Mouse (Mus musculus) lung, embryonic 14.5 days (tissue): ENCODE results near the gene Exoc6b. TPM values are rescaled to one million over a fixed set of nuclear protein-coding genes. Genes with fewer than 3 reads are reported as not detected.

ENCODE experiments used
- ATAC-seq: fragments of 200-750 bp; cut with Nextera tagmentation; 2 replicates; pipeline ENCODE4 v1.8.0; 2017; ENCODE audit warnings: mild to moderate bottlenecking, moderate TSS enrichment, moderate library complexity; ENCODE audit not compliant: insufficient read depth
- DNase-seq: peaks from one replicate; pipeline ENCODE4 v3.0.0-alpha.2; 2015
- H3K27ac ChIP-seq: fragments of 300-500 bp; sonication (generic); 2 replicates; pipeline ENCODE4 v1.5.1; 2014; ENCODE audit warnings: low read depth, mild to moderate bottlenecking, moderate library complexity
- H3K27me3 ChIP-seq: fragments of 300-500 bp; sonication (generic); 2 replicates; pipeline ENCODE4 v1.6.1; 2014; ENCODE audit warnings: low read length, control low read depth; ENCODE audit not compliant: insufficient read depth
- H3K36me3 ChIP-seq: fragments of 300-500 bp; sonication (generic); 2 replicates; pipeline ENCODE4 v1.6.1; 2014; ENCODE audit warnings: control low read depth; ENCODE audit not compliant: insufficient read depth
- H3K4me1 ChIP-seq: fragments of 300-500 bp; sonication (generic); 2 replicates; pipeline ENCODE4 v1.6.1; 2014; ENCODE audit warnings: antibody characterized with exemption, control low read depth; ENCODE audit not compliant: insufficient read depth
- H3K4me2 ChIP-seq: fragments of 300-500 bp; sonication (generic); 2 replicates; pipeline ENCODE4 v1.6.1; 2014; ENCODE audit warnings: mild to moderate bottlenecking
- H3K4me3 ChIP-seq: fragments of 300-500 bp; sonication (generic); 2 replicates; pipeline ENCODE4 v1.5.1; 2014; ENCODE audit warnings: low read depth, low read length
- H3K9ac ChIP-seq: fragments of 300-500 bp; sonication (generic); 2 replicates; pipeline ENCODE4 v1.6.1; 2014
- H3K9me3 ChIP-seq: fragments of 300-500 bp; sonication (generic); 2 replicates; pipeline ENCODE4 v1.6.1; 2016; ENCODE audit warnings: low read depth, low read length, control low read depth
- CTCF ChIP-seq: IDR thresholded peaks from 2 replicates; pipeline ENCODE4 v1.5.1; 2016; ENCODE audit warnings: antibody characterized with exemption, low read depth
- WGBS: fragments of 180-500 bp; shearing (Covaris S2); extraction: QIAGEN DNeasy Blood & Tissue Kit; methylation state at CpG from one replicate; pipeline ENCODE4 v1.1.7; 2014; 5-methylcytosine and 5-hydroxymethylcytosine counted together
- polyA plus RNA-seq: library from polyadenylated mRNA; unstranded; fragments of >200 nt; fragmentation: Nextera tagmentation; extraction: Ambion mirVana; gene quantifications from 2 replicates; pipeline ENCODE4 v1.2.1, GENCODE M21; 2014

Gene Exoc6b
- polyA plus RNA-seq, 1 experiment from 2014 or later, result 40.4 TPM

GRCm38 (mm10) chr6:84660982-84661381 is 408.3 kb downstream of the Exoc6b start:
- Histone ChIP-seq H3K4me1 (0 out of 2 replicates have a peak, but pooled peaks cover 3% of the 10 kb centered on the region), H3K4me3 (no peak overlapping the region), H3K27me3 (no peaks in the 10 kb centered on the region), H3K27ac (no peak overlapping the region), H3K36me3 (no peaks in the 10 kb centered on the region), H3K9me3 (no peaks in the 10 kb centered on the region), H3K4me2 (no peak overlapping the region), H3K9ac (no peak overlapping the region)
- TF ChIP-seq CTCF, result no peak
- DNase-seq (no peak), ATAC-seq (no peak)
- 83% methylated on average over 1 of the region's 1 CpGs for WGBS

GRCm38 (mm10) chr6:84657091-84657490 is 412.2 kb downstream of the Exoc6b start:
- Histone ChIP-seq H3K36me3 (no peaks in the 10 kb centered on the region), H3K27me3 (no peaks in the 10 kb centered on the region), H3K4me2 (no peak overlapping the region), H3K27ac (no peak overlapping the region), H3K9me3 (no peaks in the 10 kb centered on the region), H3K4me1 (0 out of 2 replicates have a peak, but pooled peaks cover 3% of the 10 kb centered on the region), H3K4me3 (no peak overlapping the region), H3K9ac (no peak overlapping the region)
- ATAC-seq (no peak), DNase-seq (peak; percentile 48)
- WGBS, result 45% methylated on average over 1 of the region's 1 CpGs
- no peak for TF ChIP-seq CTCF

GRCm38 (mm10) chr6:84656680-84657079 is 412.6 kb downstream of the Exoc6b start:
- ATAC-seq (no peak), DNase-seq (no peak)
- H3K9ac ChIP-seq, result no peak overlapping the region
- H3K4me1 ChIP-seq, result 0 out of 2 replicates have a peak, but pooled peaks cover 3% of the 10 kb centered on the region
- no peaks in the 10 kb centered on the region for H3K36me3 ChIP-seq
- H3K4me2 ChIP-seq, result no peak overlapping the region
- no peak overlapping the region for H3K27ac ChIP-seq
- TF ChIP-seq CTCF, result no peak
- no peak overlapping the region for H3K4me3 ChIP-seq
- no peaks in the 10 kb centered on the region for H3K9me3 ChIP-seq
- 34% methylated on average over 2 of the region's 2 CpGs for WGBS
- H3K27me3 ChIP-seq, result no peaks in the 10 kb centered on the region

- Histone ChIP-seq H3K4me2 (no peak overlapping the region), H3K9ac (no peak overlapping the region), H3K27me3 (no peaks in the 10 kb centered on the region), H3K4me3 (no peak overlapping the region), H3K27ac (no peak overlapping the region), H3K4me1 (no peaks in the 10 kb centered on the region), H3K9me3 (no peaks in the 10 kb centered on the region), H3K36me3 (no peaks in the 10 kb centered on the region)
- TF ChIP-seq CTCF, result no peak
- WGBS, result 70% methylated on average over 3 of the region's 3 CpGs
- no peak for DNase-seq
- no peak for ATAC-seq
These were observed 417.4 kb downstream of the Exoc6b start for GRCm38 (mm10) chr6:84651902-84652301.

GRCm38 (mm10) chr6:84647197-84647596 is 422.1 kb downstream of the Exoc6b start:
- no peaks in the 10 kb centered on the region for H3K27me3 ChIP-seq
- no peak overlapping the region for H3K9ac ChIP-seq
- no peak overlapping the region for H3K27ac ChIP-seq
- H3K4me1 ChIP-seq, result no peaks in the 10 kb centered on the region
- no peaks in the 10 kb centered on the region for H3K9me3 ChIP-seq
- H3K4me3 ChIP-seq, result no peak overlapping the region
- H3K36me3 ChIP-seq, result no peaks in the 10 kb centered on the region
- ATAC-seq, result no peak
- no peak for TF ChIP-seq CTCF
- no peak overlapping the region for H3K4me2 ChIP-seq
- DNase-seq, result no peak
- WGBS, result 34% methylated on average over 4 of the region's 4 CpGs

GRCm38 (mm10) chr6:84646696-84647095 is 422.6 kb downstream of the Exoc6b start:
- no peaks in the 10 kb centered on the region for H3K9me3 ChIP-seq
- H3K4me2 ChIP-seq, result no peak overlapping the region
- H3K4me1 ChIP-seq, result 0 out of 2 replicates have a peak, but pooled peaks cover 4% of the 10 kb centered on the region
- H3K4me3 ChIP-seq, result no peak overlapping the region
- WGBS, result 41% methylated on average over 2 of the region's 2 CpGs
- no peak for ATAC-seq
- no peak for DNase-seq
- no peak overlapping the region for H3K27ac ChIP-seq
- no peaks in the 10 kb centered on the region for H3K36me3 ChIP-seq
- no peak for TF ChIP-seq CTCF
- no peaks in the 10 kb centered on the region for H3K27me3 ChIP-seq
- no peak overlapping the region for H3K9ac ChIP-seq

GRCm38 (mm10) chr6:84641062-84641431 is 428.3 kb downstream of the Exoc6b start:
- H3K4me3 ChIP-seq, result no peak overlapping the region
- ATAC-seq, result peak; percentile 50; the same call in 1 of the 2 replicates
- TF ChIP-seq CTCF, result no peak
- H3K27me3 ChIP-seq, result no peaks in the 10 kb centered on the region
- DNase-seq, result no peak
- H3K4me1 ChIP-seq, result peaks cover 26% of the 10 kb centered on the region
- WGBS, result 18% methylated on average over 4 of the region's 4 CpGs
- peak overlapping the region; percentile 25; the same call in 1 of the 2 replicates for H3K27ac ChIP-seq
- H3K36me3 ChIP-seq, result no peaks in the 10 kb centered on the region
- no peaks in the 10 kb centered on the region for H3K9me3 ChIP-seq
- H3K4me2 ChIP-seq, result no peak overlapping the region
- H3K9ac ChIP-seq, result no peak overlapping the region
